Mouse (Mus musculus): ENCODE measurements around the gene Spata17. TPM values are rescaled to one million over a fixed set of nuclear protein-coding genes. Genes with fewer than 3 reads are reported as not detected.

Gene Spata17
- polyA plus RNA-seq, 1 experiment from 2014 or later, result 0.35 TPM

DNA sequence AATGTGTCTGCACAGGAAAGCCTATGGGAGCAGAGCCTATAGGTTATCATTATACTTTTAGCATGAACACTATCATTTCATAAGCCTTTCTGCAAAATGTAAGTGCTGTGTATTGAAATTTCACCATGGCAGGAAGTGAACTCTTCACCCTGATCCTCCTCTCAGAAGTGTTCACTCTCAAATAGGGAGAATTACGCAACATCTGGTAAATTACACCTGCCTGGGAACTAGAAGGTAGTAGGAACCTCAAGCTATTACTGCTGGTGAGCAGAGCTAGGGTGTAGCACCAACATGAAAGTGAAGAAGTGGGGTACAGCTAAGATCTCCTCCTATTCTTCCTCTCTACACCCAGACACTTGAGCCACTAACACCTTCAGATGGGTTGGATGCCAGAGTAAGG lies 155.4 kb downstream of the Spata17 start:
- Histone ChIP-seq H3K4me2 (no peak overlapping the region), H3K27me3 (replicated peaks) (no peaks in the 10 kb centered on the region), H3K9me3 (replicated peaks) (no peaks in the 10 kb centered on the region), H3K4me1 (no peaks in the 10 kb centered on the region), H3K36me3 (no peaks in the 10 kb centered on the region), H3K27ac (no peak overlapping the region), H3K9ac (no peak overlapping the region), H3K4me3 (no peak overlapping the region)
- no peak for ATAC-seq
- 71% methylated on average over 1 of the region's 1 CpGs for WGBS (ENCODE audit: insufficient replicate concordance)

DNA sequence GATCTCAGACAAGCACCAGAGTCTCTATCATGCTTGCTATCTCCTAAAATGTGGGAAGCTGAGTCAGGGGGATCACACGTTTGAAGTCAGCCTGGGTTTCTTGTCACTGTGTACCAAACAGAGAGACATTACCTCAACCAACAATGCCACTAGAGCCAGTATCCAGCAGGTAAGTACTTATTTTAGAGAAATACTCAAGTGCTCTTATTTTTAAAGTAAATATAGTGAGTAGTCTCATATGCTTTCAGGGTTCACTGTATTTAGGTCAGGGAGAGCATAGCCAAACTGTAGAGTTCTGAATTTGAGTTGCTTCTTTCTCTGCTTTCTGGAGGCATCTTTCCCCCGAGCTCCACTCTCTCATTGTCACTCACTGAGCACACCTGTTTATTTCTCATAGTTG lies 160.9 kb downstream of the Spata17 start:
- Histone ChIP-seq H3K4me1 (no peaks in the 10 kb centered on the region), H3K4me2 (no peak overlapping the region), H3K36me3 (no peaks in the 10 kb centered on the region), H3K27me3 (replicated peaks) (no peaks in the 10 kb centered on the region), H3K9me3 (replicated peaks) (no peaks in the 10 kb centered on the region), H3K4me3 (no peak overlapping the region), H3K9ac (no peak overlapping the region), H3K27ac (no peak overlapping the region)
- 51% methylated on average over 2 of the region's 2 CpGs for WGBS (ENCODE audit: insufficient replicate concordance)
- no peak for ATAC-seq

DNA sequence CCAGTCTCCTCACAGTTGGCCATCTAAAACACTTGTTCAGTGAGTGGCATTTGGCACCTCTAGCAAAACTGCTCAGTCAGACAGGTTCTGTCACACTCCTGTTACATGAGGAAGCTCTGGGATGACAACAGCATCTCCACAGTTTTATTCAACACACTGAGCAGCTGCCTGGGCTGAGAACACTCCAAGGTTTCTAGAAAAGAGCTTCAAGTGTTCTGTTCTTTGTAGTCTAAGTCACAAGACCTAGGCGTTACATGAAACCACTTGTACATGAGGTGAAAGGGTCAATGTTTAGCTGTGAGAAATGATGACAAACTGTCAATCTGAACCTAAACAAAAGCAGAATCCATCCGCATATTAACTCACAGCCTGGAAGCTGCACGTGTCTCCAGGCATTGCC lies 161.4 kb downstream of the Spata17 start:
- Histone ChIP-seq H3K4me1 (no peaks in the 10 kb centered on the region), H3K9me3 (replicated peaks) (no peaks in the 10 kb centered on the region), H3K9ac (no peak overlapping the region), H3K27me3 (replicated peaks) (no peaks in the 10 kb centered on the region), H3K4me3 (no peak overlapping the region), H3K27ac (no peak overlapping the region), H3K36me3 (no peaks in the 10 kb centered on the region), H3K4me2 (no peak overlapping the region)
- ATAC-seq, result no peak
- 74% methylated on average over 3 of the region's 3 CpGs for WGBS (ENCODE audit: insufficient replicate concordance)

DNA sequence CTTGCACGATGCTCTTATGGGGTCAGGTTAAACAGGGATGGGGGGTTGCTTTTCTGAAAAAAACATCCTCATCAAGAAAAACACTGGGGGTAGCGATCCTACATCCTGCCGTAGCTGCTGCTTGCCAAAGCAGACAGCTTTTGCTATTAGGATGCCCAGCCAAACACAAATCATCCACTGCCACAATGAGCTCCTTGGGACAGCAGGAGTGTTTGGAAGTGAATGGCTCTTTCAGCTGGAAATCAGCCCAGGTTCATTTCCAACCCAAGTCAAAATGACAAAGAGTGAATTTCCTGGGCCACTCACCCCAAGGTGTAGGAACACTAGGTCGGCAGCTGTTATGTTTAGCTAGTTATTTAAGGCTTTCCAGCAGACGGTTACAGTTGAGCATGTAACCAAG lies 162.7 kb downstream of the Spata17 start:
- Histone ChIP-seq H3K27me3 (replicated peaks) (no peaks in the 10 kb centered on the region), H3K36me3 (no peaks in the 10 kb centered on the region)
- ATAC-seq, result no peak

DNA sequence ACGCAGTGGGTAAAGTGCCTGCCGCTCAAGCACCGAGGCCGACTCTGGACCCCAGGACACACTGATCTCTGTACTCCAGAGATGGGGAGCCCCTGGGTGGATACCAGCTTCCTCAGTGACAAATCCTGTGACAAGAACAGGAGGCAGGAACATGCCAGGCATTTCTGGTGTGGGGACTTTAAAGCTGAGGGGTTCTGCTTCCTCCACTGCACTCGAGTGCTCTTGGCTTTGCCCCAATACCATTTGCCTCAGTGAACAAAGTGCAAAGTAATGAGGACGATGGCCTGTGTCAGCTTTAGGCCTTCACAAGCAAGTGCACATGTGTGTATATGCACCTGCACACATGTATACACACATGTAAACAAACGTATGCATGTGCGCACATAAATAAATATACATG lies 164.0 kb downstream of the Spata17 start:
- ATAC-seq, result no peak
- H3K4me1 ChIP-seq, result no peaks in the 10 kb centered on the region
- WGBS (ENCODE audit: insufficient replicate concordance), result 77% methylated on average over 8 of the region's 8 CpGs
- no peak overlapping the region for H3K4me3 ChIP-seq
- no peaks in the 10 kb centered on the region for H3K27me3 ChIP-seq (replicated peaks)
- H3K9ac ChIP-seq, result no peak overlapping the region
- no peaks in the 10 kb centered on the region for H3K9me3 ChIP-seq (replicated peaks)
- H3K36me3 ChIP-seq, result no peaks in the 10 kb centered on the region
- H3K4me2 ChIP-seq, result no peak overlapping the region
- H3K27ac ChIP-seq, result no peak overlapping the region

More for the DNA sequence above, 162.7 kb downstream of the Spata17 start:
- H3K4me2 ChIP-seq, result no peak overlapping the region
- no peaks in the 10 kb centered on the region for H3K9me3 ChIP-seq (replicated peaks)
- no peak overlapping the region for H3K4me3 ChIP-seq
- no peaks in the 10 kb centered on the region for H3K4me1 ChIP-seq
- no peak overlapping the region for H3K9ac ChIP-seq
- 66% methylated on average over 5 of the region's 5 CpGs for WGBS (ENCODE audit: insufficient replicate concordance)
- no peak overlapping the region for H3K27ac ChIP-seq

DNA sequence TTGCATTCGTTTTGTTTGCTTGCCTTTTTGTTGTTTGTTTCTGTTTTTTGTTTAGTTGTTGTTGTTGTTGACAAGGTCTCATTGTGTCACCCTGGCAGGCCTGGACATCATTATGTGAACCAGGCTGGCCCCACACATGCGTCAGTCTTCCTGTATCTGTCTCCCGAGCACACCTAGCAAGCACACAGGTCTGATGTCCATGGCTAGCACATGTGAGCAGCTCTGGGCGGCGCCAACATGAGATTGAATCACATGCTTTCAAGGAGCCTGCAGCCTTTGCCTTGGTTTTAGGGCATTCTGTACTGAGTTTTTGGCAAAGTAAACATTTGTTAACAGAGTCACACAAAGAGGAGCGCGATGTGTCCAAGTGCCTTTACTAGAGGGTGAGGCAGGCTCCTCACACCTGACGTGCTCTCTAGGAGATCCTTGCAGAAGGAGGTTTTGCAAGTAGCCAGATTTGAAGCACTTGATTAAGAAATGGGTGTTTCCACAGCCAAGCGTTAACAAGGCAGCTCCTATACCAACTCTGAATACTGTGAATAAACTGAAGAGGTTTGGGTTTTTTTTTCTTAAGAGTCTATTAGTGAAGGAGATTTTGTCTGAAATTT lies 166.5 kb downstream of the Spata17 start:
- Histone ChIP-seq H3K27ac (no peak overlapping the region), H3K27me3 (replicated peaks) (no peaks in the 10 kb centered on the region), H3K9me3 (replicated peaks) (no peaks in the 10 kb centered on the region), H3K9ac (no peak overlapping the region), H3K4me2 (no peak overlapping the region), H3K36me3 (no peaks in the 10 kb centered on the region), H3K4me1 (no peaks in the 10 kb centered on the region), H3K4me3 (no peak overlapping the region)
- 75% methylated on average over 9 of the region's 9 CpGs for WGBS (ENCODE audit: insufficient replicate concordance)
- ATAC-seq, result no peak

DNA sequence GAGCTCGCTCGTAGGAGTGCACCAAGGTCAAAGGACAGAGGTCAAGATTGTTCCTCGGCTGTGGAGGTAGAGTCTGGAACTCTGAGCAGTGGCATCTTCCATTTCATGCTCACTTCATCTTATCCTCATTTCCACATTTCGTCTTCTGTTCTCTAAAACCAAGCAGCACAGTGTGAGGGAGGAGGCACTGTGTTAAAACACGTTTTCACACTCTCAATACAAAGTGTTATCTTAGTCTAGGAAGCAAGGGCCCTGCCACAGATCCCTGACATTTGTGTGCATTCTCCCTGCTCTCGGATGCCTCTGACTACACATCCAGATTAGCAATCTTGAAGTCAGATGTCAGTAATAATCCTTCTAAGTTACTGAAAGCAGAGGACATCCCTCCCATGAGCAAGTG lies 170.5 kb downstream of the Spata17 start:
- Histone ChIP-seq H3K9ac (no peak overlapping the region), H3K4me1 (no peaks in the 10 kb centered on the region), H3K27ac (no peak overlapping the region), H3K27me3 (replicated peaks) (no peaks in the 10 kb centered on the region), H3K4me3 (no peak overlapping the region), H3K4me2 (no peak overlapping the region), H3K36me3 (no peaks in the 10 kb centered on the region), H3K9me3 (replicated peaks) (no peaks in the 10 kb centered on the region)
- WGBS (ENCODE audit: insufficient replicate concordance), result 38% methylated on average over 6 of the region's 6 CpGs
- no peak for ATAC-seq

DNA sequence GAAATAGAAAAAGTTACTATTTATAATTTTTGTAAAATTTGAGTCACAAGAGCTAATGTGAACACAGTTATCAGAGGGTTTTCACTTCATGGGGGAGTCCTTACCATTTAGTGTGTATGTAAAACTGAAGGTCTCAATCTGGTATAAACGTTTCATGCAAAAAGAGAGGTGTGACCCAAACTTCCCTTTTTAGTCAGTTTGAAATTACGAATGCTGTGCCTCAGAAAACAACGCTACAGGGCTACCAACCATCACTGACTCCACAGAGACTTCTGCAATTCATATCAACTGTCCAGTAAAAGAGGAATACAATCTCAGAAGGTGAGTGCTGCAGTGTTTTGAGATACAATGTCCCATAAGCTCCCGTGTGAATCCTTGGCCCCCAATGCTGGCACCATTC lies 175.5 kb downstream of the Spata17 start:
- 42% methylated on average over 4 of the region's 4 CpGs for WGBS (ENCODE audit: insufficient replicate concordance)
- H3K36me3 ChIP-seq, result no peaks in the 10 kb centered on the region
- H3K4me2 ChIP-seq, result no peak overlapping the region
- no peak overlapping the region for H3K4me3 ChIP-seq
- no peak overlapping the region for H3K27ac ChIP-seq
- no peaks in the 10 kb centered on the region for H3K9me3 ChIP-seq (replicated peaks)
- H3K4me1 ChIP-seq, result no peaks in the 10 kb centered on the region
- H3K9ac ChIP-seq, result no peak overlapping the region
- no peak for ATAC-seq
- no peaks in the 10 kb centered on the region for H3K27me3 ChIP-seq (replicated peaks)

DNA sequence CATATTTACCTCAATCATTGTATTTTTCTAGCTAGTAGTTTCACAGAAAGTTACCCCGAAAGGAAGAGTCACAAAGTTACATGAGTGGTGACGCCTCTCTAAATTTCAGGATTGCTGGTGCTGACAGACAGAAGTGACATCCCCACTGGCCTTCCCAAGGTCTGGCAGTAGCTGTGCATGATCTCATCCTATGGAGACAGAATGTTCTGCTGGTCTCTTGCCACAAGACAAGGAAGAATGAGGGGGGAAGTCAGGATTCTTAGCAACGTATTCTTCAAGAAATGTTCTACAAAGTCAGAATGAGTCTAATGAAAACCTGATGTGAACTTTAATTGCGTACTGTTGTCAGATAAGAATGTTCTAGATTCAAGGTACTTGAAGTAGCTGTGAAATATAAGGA lies 179.5 kb downstream of the Spata17 start:
- H3K36me3 ChIP-seq, result no peaks in the 10 kb centered on the region
- H3K4me1 ChIP-seq, result no peaks in the 10 kb centered on the region
- no peak overlapping the region for H3K4me3 ChIP-seq
- no peak overlapping the region for H3K27ac ChIP-seq
- 74% methylated on average over 4 of the region's 4 CpGs for WGBS (ENCODE audit: insufficient replicate concordance)
- no peak overlapping the region for H3K4me2 ChIP-seq
- ATAC-seq, result no peak
- no peak overlapping the region for H3K9ac ChIP-seq
- no peaks in the 10 kb centered on the region for H3K27me3 ChIP-seq (replicated peaks)
- no peaks in the 10 kb centered on the region for H3K9me3 ChIP-seq (replicated peaks)

DNA sequence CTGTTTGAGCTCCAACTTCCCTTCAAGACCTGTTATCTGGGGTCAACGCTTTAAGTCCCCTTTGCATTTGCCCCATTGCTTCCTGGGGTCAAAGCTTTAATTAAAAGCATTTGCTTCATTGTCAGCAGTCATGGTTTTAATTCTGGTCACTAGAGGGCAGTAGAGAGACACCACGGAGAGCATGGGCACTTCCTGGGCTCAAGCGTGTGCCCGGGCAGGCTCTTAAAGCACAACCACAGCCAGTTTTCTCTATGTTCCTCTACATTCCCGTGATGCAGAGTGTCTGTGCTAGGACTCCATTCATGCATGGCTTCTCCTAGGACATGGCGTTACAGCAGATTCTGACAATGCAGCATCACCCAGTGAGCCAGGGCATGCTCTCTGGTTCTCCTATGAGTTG lies 183.5 kb downstream of the Spata17 start:
- no peak for ATAC-seq
- 28% methylated on average over 6 of the region's 6 CpGs for WGBS (ENCODE audit: insufficient replicate concordance)

DNA sequence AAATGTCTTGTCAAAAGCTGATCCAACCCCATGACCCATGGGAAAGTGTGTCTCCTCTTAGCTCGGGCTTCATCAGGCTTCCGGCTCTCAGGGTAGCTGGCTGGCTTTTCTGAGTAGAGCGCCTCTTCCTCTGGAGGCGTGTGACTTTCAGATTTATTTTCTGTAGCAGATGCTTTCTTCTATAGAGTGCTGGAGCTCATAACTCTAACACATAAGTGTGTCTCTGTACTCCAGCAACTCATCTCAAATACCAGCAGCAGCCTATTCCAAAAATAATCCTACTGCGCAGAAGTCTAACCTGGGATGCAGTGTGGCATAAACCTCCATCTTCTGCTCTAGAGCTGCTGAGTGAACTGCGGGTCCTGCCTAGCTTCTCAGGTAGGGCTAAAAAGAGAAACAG lies 186.4 kb downstream of the Spata17 start:
- Histone ChIP-seq H3K9me3 (replicated peaks) (no peaks in the 10 kb centered on the region), H3K4me2 (no peak overlapping the region), H3K27ac (no peak overlapping the region), H3K4me3 (no peak overlapping the region), H3K27me3 (replicated peaks) (no peaks in the 10 kb centered on the region), H3K9ac (no peak overlapping the region), H3K36me3 (no peaks in the 10 kb centered on the region), H3K4me1 (no peaks in the 10 kb centered on the region)
- 77% methylated on average over 6 of the region's 6 CpGs for WGBS (ENCODE audit: insufficient replicate concordance)
- ATAC-seq, result no peak

More for the DNA sequence above, 183.5 kb downstream of the Spata17 start:
- no peak overlapping the region for H3K4me3 ChIP-seq
- no peaks in the 10 kb centered on the region for H3K9me3 ChIP-seq (replicated peaks)
- H3K4me1 ChIP-seq, result no peaks in the 10 kb centered on the region
- H3K27me3 ChIP-seq (replicated peaks), result no peaks in the 10 kb centered on the region
- H3K36me3 ChIP-seq, result no peaks in the 10 kb centered on the region
- no peak overlapping the region for H3K4me2 ChIP-seq
- no peak overlapping the region for H3K9ac ChIP-seq
- no peak overlapping the region for H3K27ac ChIP-seq

DNA sequence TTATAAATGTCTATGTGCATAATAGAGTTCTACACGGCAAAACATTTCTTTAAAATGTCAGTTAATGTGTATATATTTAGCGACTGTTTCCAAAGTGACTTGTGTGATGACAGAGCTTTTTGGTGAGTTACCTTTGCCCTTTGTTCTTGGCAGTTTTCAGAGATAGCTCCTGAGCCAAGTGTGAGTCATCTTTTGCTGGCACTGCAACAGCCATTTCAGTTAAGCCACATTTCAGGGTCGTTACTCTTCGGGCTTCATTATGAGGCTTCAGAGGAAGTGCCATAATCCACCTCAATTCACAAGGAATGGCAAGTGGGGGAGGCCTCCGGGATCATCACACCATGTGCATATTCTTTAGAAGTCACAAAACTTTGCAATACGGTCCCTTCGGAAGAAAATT lies 195.3 kb downstream of the Spata17 start:
- H3K4me1 ChIP-seq, result no peaks in the 10 kb centered on the region
- H3K9me3 ChIP-seq (replicated peaks), result no peaks in the 10 kb centered on the region
- 78% methylated on average over 7 of the region's 7 CpGs for WGBS (ENCODE audit: insufficient replicate concordance)
- H3K4me2 ChIP-seq, result no peak overlapping the region
- no peak for ATAC-seq
- H3K36me3 ChIP-seq, result no peaks in the 10 kb centered on the region
- H3K4me3 ChIP-seq, result no peak overlapping the region
- H3K27me3 ChIP-seq (replicated peaks), result no peaks in the 10 kb centered on the region
- H3K9ac ChIP-seq, result no peak overlapping the region
- H3K27ac ChIP-seq, result no peak overlapping the region

DNA sequence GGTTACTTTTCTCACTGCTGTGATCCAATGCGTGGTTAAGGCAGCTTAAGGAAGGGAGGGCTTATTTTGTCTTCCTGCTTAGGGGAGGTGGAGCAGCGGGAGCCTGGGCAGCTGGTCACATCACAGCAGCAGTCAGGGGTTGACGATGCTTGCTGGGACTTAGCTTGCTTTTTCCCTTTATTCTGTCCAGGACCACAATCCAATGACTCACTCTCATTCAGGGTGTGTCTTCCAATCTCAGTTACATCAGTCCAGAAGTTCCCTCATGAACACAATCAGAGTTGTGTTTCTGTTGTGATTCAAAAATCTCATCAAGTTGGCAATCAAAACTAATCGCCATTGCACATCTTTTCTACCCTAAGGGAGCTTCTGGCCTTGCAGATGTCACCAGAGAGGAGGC lies 199.1 kb downstream of the Spata17 start:
- H3K9ac ChIP-seq, result no peak overlapping the region
- H3K9me3 ChIP-seq (replicated peaks), result no peaks in the 10 kb centered on the region
- H3K36me3 ChIP-seq, result no peaks in the 10 kb centered on the region
- WGBS (ENCODE audit: insufficient replicate concordance), result 34% methylated on average over 4 of the region's 4 CpGs
- no peak for ATAC-seq
- no peaks in the 10 kb centered on the region for H3K27me3 ChIP-seq (replicated peaks)
- H3K27ac ChIP-seq, result no peak overlapping the region
- H3K4me3 ChIP-seq, result no peak overlapping the region
- H3K4me2 ChIP-seq, result no peak overlapping the region
- H3K4me1 ChIP-seq, result no peaks in the 10 kb centered on the region
